Mouse (Mus musculus) neural tube, embryonic 15.5 days (tissue): ENCODE data around the gene Rfc4. TPM values are rescaled to one million over a fixed set of nuclear protein-coding genes. Genes with fewer than 3 reads are reported as not detected.

Experiments used
- ATAC-seq: fragments of 200-750 bp; cut with Nextera tagmentation; 2 replicates; pipeline ENCODE4 v1.8.0; 2017; ENCODE audit warnings: mild to moderate bottlenecking, moderate TSS enrichment, moderate library complexity; ENCODE audit not compliant: low FRiP score
- H3K27ac ChIP-seq: fragments of 300-500 bp; sonication (generic); replicated peaks from 2 replicates; pipeline ENCODE4 v1.5.1; 2015; ENCODE audit warnings: mild to moderate bottlenecking, inconsistent platforms
- H3K27me3 ChIP-seq: fragments of 300-500 bp; sonication (generic); replicated peaks from 2 replicates; pipeline ENCODE4 v1.6.1; 2015; ENCODE audit warnings: inconsistent platforms
- H3K36me3 ChIP-seq: fragments of 300-500 bp; sonication (generic); 2 replicates; pipeline ENCODE4 v1.6.1; 2015; ENCODE audit warnings: inconsistent platforms
- H3K4me1 ChIP-seq: fragments of 300-500 bp; sonication (generic); 2 replicates; pipeline ENCODE4 v1.6.1; 2015; ENCODE audit warnings: inconsistent platforms
- H3K4me2 ChIP-seq: fragments of 300-500 bp; sonication (generic); 2 replicates; pipeline ENCODE4 v1.6.1; 2015; ENCODE audit warnings: inconsistent platforms, mild to moderate bottlenecking, moderate library complexity
- H3K4me3 ChIP-seq: fragments of 300-500 bp; sonication (generic); replicated peaks from 2 replicates; pipeline ENCODE4 v1.5.1; 2015; ENCODE audit warnings: mild to moderate bottlenecking, inconsistent platforms
- H3K9ac ChIP-seq: fragments of 300-500 bp; sonication (generic); replicated peaks from 2 replicates; pipeline ENCODE4 v1.6.1; 2015; ENCODE audit warnings: mild to moderate bottlenecking, inconsistent platforms
- H3K9me3 ChIP-seq: fragments of 300-500 bp; sonication (generic); replicated peaks from 2 replicates; pipeline ENCODE4 v1.6.1; 2016; ENCODE audit warnings: inconsistent platforms
- WGBS: fragments of 180-500 bp; shearing (Covaris S2); methylation state at CpG from one replicate; pipeline ENCODE4 v1.1.7; 2015; ENCODE audit warnings: mixed read lengths; 5-methylcytosine and 5-hydroxymethylcytosine counted together
- polyA plus RNA-seq: library from polyadenylated mRNA; unstranded; fragments of >200 nt; fragmentation: Nextera tagmentation; extraction: Ambion mirVana; gene quantifications from 2 replicates; pipeline ENCODE4 v1.2.1, GENCODE M21; 2015

The Rfc4 gene
- polyA plus RNA-seq, 1 experiment from 2014 or later = 35.3 TPM

DNA sequence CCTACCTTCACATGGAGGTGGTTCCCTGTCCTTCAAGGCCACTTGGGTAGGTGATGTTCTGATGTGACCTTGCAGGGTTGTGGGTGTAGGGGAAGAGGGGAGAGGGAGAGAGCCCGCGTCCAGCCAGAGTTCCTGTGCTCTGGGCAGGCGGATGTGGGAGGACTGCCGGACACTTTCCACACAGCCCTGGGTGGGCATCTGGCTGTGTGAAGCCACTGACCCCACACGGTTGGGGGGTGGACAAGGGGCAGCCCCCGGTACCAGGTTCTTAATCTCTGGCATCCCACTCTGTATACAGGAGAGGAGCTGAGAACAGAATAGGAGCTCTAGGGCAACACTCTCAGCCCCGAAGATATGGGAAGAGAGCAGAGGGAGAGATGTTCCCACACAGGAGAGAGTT lies 30.8 kb upstream of the Rfc4 start:
- no peaks in the 10 kb centered on the region for H3K4me1 ChIP-seq
- H3K9ac ChIP-seq = no peak overlapping the region
- no peak for ATAC-seq
- no peak overlapping the region for H3K27ac ChIP-seq
- no peak overlapping the region for H3K4me3 ChIP-seq
- WGBS = 91% methylated on average over 7 of the region's 7 CpGs
- H3K36me3 ChIP-seq = no peaks in the 10 kb centered on the region
- no peaks in the 10 kb centered on the region for H3K27me3 ChIP-seq
- no peak overlapping the region for H3K4me2 ChIP-seq
- no peaks in the 10 kb centered on the region for H3K9me3 ChIP-seq

DNA sequence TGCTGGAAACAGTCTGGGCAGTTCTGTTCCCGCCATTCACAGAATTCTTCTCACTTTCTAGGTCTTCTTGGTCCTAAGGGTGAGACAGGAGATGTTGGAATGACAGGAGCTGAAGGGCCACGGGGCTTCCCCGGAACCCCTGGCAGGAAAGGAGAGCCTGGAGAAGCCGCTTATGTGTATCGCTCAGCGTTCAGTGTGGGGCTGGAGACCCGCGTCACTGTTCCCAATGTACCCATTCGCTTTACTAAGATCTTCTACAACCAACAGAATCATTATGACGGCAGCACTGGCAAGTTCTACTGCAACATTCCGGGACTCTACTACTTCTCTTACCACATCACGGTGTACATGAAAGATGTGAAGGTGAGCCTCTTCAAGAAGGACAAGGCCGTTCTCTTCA lies 29.5 kb upstream of the Rfc4 start:
- Histone ChIP-seq H3K27me3 (no peaks in the 10 kb centered on the region), H3K27ac (no peak overlapping the region), H3K4me2 (no peak overlapping the region), H3K4me1 (no peaks in the 10 kb centered on the region), H3K9me3 (no peaks in the 10 kb centered on the region), H3K36me3 (no peaks in the 10 kb centered on the region), H3K9ac (no peak overlapping the region), H3K4me3 (no peak overlapping the region)
- 94% methylated on average over 13 of the region's 13 CpGs for WGBS
- ATAC-seq = no peak

DNA sequence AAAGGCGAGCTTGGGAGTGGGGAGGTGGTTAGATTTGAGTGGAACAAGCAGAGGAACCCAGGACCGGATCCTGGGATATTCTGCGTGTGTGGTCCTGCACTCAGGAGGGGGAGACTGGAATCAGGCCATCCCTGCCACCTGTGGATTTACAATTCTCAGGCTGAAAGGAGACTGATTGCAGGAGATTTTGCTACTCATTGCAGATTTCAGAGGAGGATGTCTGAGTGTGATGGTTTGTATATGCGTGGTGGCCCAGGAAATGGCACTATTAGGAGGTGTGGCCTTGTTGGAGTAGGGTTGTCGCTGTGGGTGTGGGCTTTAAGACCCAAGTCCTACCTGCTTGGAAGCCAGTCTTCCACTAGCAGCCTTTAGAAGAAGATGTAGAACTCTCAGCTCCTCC lies 26.7 kb upstream of the Rfc4 start:
- H3K27me3 ChIP-seq = no peaks in the 10 kb centered on the region

DNA sequence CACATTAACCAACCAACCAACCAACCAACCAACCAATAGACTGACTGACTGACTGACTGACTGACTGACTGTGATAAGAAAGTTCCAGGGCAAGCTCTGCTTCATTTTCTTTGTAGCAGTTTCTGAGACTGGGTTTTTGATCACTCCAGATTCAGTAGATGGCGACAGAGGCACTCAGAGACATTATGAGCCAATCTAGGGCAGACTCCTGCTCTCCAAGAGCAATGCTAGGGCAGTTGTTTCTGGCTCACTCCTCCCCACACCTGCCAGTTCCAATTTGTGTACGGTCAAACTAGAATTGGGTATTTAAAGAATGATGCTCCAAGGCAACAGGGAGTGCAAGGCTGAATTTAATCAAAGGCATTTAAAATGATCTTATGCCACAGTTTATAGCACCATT lies 23.9 kb upstream of the Rfc4 start:
- Histone ChIP-seq H3K4me3 (no peak overlapping the region), H3K4me2 (no peak overlapping the region), H3K27me3 (no peaks in the 10 kb centered on the region), H3K27ac (no peak overlapping the region), H3K4me1 (no peaks in the 10 kb centered on the region), H3K9ac (no peak overlapping the region), H3K36me3 (no peaks in the 10 kb centered on the region), H3K9me3 (no peaks in the 10 kb centered on the region)
- WGBS = 25% methylated on average over 2 of the region's 2 CpGs
- no peak for ATAC-seq

More for the DNA sequence above, 26.7 kb upstream of the Rfc4 start:
- Histone ChIP-seq H3K36me3 (no peaks in the 10 kb centered on the region), H3K4me2 (no peak overlapping the region), H3K9ac (no peak overlapping the region), H3K27ac (no peak overlapping the region), H3K4me1 (no peaks in the 10 kb centered on the region), H3K4me3 (no peak overlapping the region), H3K9me3 (no peaks in the 10 kb centered on the region)
- WGBS = 71% methylated on average over 5 of the region's 5 CpGs
- ATAC-seq = no peak

DNA sequence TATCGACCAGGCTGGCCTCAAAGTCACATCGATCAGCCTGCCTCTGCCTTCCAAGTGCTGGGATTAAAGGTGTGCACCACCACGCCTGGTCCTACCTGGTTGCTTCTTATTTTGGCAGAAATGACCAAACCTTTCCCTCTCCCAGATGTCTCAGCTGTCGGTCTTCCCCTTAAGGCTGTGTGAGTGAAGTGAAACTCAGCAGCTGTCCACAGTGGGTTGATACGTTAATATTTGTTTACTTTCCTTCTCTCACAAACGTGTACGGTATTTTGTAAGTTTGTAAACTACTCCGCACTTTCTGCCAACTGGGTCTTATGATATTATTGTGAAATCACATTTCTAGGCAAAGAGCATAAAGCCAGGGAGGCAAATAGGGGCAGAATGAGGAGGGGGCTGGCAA lies 21.9 kb upstream of the Rfc4 start:
- Histone ChIP-seq H3K4me2 (no peak overlapping the region), H3K9ac (no peak overlapping the region), H3K27me3 (no peaks in the 10 kb centered on the region), H3K27ac (no peak overlapping the region), H3K36me3 (no peaks in the 10 kb centered on the region), H3K4me1 (no peaks in the 10 kb centered on the region), H3K9me3 (no peaks in the 10 kb centered on the region), H3K4me3 (no peak overlapping the region)
- WGBS = 94% methylated on average over 8 of the region's 8 CpGs
- no peak for ATAC-seq

DNA sequence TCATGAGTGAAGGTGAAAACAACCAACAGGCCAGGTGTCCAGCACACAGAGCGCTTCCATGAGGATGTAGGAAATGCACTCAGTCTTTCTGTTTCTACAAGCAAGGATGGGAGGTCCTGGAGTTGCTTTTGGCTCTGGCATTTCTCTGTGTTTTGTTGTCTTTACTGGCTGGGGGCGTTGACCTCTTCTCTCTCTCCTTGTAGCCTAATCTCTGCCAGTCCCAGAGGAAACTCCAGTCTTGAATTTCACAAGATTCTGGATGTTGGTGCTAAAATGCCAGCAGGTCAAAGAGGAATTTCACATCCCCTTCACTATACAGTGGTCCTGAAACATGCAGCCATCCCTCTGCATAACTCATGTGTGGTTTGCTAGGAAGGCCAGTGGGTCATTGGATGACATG lies 21.4 kb upstream of the Rfc4 start:
- no peaks in the 10 kb centered on the region for H3K9me3 ChIP-seq
- WGBS = 78% methylated on average over 2 of the region's 2 CpGs
- H3K27me3 ChIP-seq = no peaks in the 10 kb centered on the region
- H3K4me2 ChIP-seq = no peak overlapping the region
- H3K4me3 ChIP-seq = no peak overlapping the region
- H3K4me1 ChIP-seq = no peaks in the 10 kb centered on the region
- H3K27ac ChIP-seq = no peak overlapping the region
- H3K9ac ChIP-seq = no peak overlapping the region
- no peak for ATAC-seq
- no peaks in the 10 kb centered on the region for H3K36me3 ChIP-seq

DNA sequence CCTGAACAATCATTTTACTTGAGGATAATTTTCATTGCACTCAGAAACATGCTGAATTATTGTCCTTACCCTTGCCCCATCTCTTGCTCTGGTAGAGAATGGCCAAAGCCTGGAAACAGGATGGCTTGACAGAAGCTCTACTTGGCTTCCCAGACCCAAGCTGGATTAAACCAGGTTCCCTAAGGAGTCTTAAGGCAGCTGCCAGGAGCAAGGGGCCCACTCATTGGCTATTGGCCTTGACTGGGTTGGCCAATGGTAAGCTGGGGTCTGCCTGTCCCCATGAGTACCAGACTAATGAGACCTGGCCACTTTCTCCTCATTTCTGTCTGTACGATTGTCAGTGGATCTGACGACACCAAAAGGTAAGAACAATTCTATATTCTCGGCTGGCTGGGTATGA lies 18.7 kb upstream of the Rfc4 start, which contains the start of gene Adipoq:
Gene Adipoq, plus strand, starts transcription at position 257 of the 400 bp plus-strand sequence.
- 93% methylated on average over 3 of the region's 3 CpGs for WGBS
- no peak for ATAC-seq
- Histone ChIP-seq H3K9me3 (no peaks in the 10 kb centered on the region), H3K4me3 (no peak within 1 kb of the TSS), H3K9ac (no peak within 1 kb of the TSS), H3K27ac (no peak within 1 kb of the TSS), H3K4me2 (no peak within 1 kb of the TSS), H3K36me3 (no peaks in the 10 kb centered on the region), H3K4me1 (no peaks in the 10 kb centered on the region), H3K27me3 (no peaks in the 10 kb centered on the region)

DNA sequence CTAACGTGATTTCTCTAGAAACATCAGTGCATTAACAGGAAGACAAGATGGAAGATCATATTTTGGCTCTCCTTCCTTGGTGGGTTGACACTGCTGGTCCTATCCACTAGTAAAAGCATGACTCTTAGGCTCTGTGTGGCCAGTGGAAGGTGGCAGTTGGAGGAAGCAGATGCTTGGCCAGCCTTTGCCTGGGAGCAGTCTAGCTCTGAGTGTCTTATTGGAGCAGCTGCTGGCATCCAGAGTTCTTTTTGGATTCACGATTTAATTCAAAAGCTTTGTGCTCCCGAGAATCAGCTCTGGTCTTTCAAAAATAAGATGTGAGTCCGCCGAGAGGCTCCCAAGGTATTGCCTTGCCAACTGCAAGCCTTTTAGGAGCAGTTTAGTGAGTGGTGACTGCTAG lies 17.7 kb upstream of the Rfc4 start:
- no peaks in the 10 kb centered on the region for H3K27me3 ChIP-seq
- H3K27ac ChIP-seq = no peak overlapping the region
- H3K9ac ChIP-seq = no peak overlapping the region
- WGBS = 79% methylated on average over 5 of the region's 5 CpGs
- no peak overlapping the region for H3K4me2 ChIP-seq
- no peaks in the 10 kb centered on the region for H3K9me3 ChIP-seq
- ATAC-seq = no peak
- no peaks in the 10 kb centered on the region for H3K36me3 ChIP-seq
- H3K4me3 ChIP-seq = no peak overlapping the region
- no peaks in the 10 kb centered on the region for H3K4me1 ChIP-seq

DNA sequence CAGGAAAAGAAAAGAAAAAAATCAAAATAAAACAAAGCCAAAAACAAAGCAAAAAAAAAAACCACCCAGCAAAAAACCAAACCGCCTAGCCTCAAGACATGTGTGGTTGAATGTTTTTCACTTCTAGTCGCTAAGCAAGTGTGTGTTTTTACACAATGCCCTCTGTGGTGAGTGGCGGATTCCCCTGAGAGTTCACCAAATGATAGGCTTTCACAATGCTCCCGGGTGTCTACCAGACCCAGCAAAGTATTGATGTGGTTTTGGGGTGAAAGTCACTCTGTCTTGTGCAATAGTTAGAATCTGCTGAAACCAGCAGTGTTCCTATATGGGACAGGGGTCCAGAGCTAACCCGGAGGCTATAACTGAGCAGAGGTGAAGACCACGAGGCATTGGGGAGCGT lies 16.8 kb upstream of the Rfc4 start:
- Histone ChIP-seq H3K36me3 (no peaks in the 10 kb centered on the region), H3K4me1 (no peaks in the 10 kb centered on the region), H3K4me2 (no peak overlapping the region), H3K27me3 (no peaks in the 10 kb centered on the region), H3K27ac (no peak overlapping the region), H3K9ac (no peak overlapping the region), H3K4me3 (no peak overlapping the region), H3K9me3 (no peaks in the 10 kb centered on the region)
- 91% methylated on average over 7 of the region's 7 CpGs for WGBS
- ATAC-seq = no peak

DNA sequence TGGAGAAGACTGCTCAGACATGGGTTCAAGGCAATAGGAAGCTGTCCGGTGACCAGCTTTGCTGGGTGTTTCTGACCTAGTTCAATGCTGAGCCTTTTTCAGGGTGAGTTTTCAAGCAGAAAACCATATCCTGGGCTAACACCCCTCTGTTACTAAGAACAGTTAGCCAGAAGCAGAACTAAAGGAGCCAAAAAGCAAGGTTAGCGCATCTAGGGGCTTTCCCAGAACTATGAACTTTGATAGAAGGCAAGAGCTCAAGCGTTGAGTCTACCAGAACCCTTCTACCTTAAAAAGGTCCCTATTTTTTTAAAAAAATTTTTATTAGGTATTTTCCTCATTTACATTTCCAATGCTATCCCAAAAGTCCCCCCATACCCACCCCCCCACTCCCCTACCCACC lies 13.4 kb upstream of the Rfc4 start:
- WGBS = 97% methylated on average over 3 of the region's 3 CpGs

DNA sequence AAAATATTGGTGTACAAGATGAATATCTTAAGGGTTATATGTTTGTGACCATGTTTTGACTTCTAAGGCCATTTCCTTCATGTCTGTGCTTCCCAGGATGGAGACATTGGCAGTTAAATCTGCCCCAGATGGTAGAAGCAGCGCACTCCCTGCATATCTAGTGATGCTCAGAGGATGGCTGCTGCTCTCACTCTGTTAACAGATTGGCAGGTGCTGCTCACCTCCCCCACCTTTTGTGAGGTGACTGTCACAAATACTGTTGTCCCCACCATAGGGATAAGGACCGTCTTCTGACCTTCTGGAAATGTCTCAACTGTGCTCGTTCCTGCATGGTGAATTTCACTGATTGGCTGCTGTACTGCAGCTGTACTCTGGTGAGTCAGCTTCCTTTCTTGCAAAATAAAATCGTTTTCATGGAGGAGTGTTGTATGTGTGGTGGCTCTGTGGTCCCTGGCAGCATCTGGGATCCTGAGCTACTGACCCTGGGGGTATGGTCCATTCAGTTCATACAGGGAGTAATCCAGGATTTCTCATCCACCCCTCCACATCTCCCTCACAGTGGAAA lies 9.0 kb upstream of the Rfc4 start:
- 68% methylated on average over 4 of the region's 4 CpGs for WGBS
- Histone ChIP-seq H3K27ac (no peak overlapping the region), H3K36me3 (no peaks in the 10 kb centered on the region), H3K9me3 (no peaks in the 10 kb centered on the region), H3K9ac (no peak overlapping the region), H3K4me2 (no peak overlapping the region), H3K4me3 (no peak overlapping the region), H3K4me1 (no peaks in the 10 kb centered on the region), H3K27me3 (no peaks in the 10 kb centered on the region)
- no peak for ATAC-seq

More for the DNA sequence above, 13.4 kb upstream of the Rfc4 start:
- Histone ChIP-seq H3K9me3 (no peaks in the 10 kb centered on the region), H3K4me2 (no peak overlapping the region), H3K27me3 (no peaks in the 10 kb centered on the region), H3K4me3 (no peak overlapping the region), H3K36me3 (no peaks in the 10 kb centered on the region), H3K4me1 (no peaks in the 10 kb centered on the region), H3K27ac (no peak overlapping the region), H3K9ac (no peak overlapping the region)
- ATAC-seq = no peak

DNA sequence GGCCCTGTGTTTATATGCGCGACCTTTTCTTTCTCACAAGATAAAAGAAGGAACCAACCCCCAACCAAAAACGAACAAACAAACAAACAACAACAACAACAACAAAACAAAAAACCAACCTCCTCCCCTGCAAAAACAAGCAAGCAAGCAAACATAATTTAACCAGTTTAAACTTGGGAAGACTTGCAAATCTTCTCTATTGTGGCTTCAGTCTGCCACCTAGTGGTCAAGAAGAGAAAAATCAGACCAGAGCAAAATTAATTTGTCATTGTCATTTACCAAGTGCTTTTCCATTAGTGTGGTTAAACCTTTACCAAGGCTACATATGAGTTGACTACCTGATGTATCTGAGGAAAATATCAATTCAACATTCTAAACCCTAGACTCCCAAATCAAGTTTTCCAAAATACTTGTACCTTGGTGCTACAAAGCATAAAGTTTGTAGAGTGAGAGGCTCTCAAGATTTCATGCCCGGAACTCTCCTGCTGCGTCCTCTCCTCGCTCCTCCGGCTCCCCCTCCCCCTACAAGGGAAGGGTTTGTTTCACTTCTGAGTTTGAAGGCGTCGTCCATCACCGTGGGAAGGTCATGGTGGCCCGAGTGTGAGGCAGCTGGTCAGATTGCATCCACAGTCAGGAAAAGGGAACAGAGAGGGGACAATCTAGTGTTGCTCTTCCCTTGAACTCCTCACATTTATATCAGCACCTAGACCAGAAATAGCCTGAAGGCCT lies 8.0 kb upstream of the Rfc4 start:
- no peaks in the 10 kb centered on the region for H3K4me1 ChIP-seq
- H3K27me3 ChIP-seq = no peaks in the 10 kb centered on the region
- no peak overlapping the region for H3K27ac ChIP-seq
- no peak; the same call in 1 of the 2 replicates for ATAC-seq
- no peaks in the 10 kb centered on the region for H3K9me3 ChIP-seq
- no peak overlapping the region; the same call in 1 of the 2 replicates for H3K4me2 ChIP-seq
- no peaks in the 10 kb centered on the region for H3K36me3 ChIP-seq
- H3K9ac ChIP-seq = no peak overlapping the region
- WGBS = 27% methylated on average over 11 of the region's 11 CpGs
- H3K4me3 ChIP-seq = no peak overlapping the region
